Mouse (Mus musculus) E14TG2a.4 (cell line): Measurements from ENCODE around the gene Dcps.

Source experiments
- H3K27me3 ChIP-seq: 2 replicates; pipeline ENCODE4 v1.6.1; 2014; ENCODE audit warnings: low read length, control low read depth; ENCODE audit not compliant: insufficient read depth
- H3K36me3 ChIP-seq: 2 replicates; pipeline ENCODE4 v1.6.1; 2014; ENCODE audit warnings: low read length, control low read depth; ENCODE audit not compliant: insufficient read depth
- H3K4me1 ChIP-seq: replicated peaks from 2 replicates; pipeline ENCODE4 v1.6.1; 2014; ENCODE audit warnings: low read depth, low read length, control low read depth
- H3K4me3 ChIP-seq: replicated peaks from 2 replicates; pipeline ENCODE4 v1.5.1; 2014; ENCODE audit warnings: mild to moderate bottlenecking, low read length
- H3K9me3 ChIP-seq: 2 replicates; pipeline ENCODE4 v1.6.1; 2014; ENCODE audit warnings: low read length, control low read depth
- CTCF ChIP-seq: conservative IDR thresholded peaks from 2 replicates; pipeline ENCODE4 v1.5.1; 2014; ENCODE audit warnings: low read length
- NANOG ChIP-seq: IDR thresholded peaks from 2 replicates; pipeline ENCODE4 v1.6.1; 2014; ENCODE audit warnings: borderline replicate concordance, low read length, mixed read lengths
- POU5F1 ChIP-seq: IDR thresholded peaks from 2 replicates; pipeline ENCODE4 v1.6.1; 2014; ENCODE audit warnings: low read length, borderline replicate concordance

Dcps gene

DNA sequence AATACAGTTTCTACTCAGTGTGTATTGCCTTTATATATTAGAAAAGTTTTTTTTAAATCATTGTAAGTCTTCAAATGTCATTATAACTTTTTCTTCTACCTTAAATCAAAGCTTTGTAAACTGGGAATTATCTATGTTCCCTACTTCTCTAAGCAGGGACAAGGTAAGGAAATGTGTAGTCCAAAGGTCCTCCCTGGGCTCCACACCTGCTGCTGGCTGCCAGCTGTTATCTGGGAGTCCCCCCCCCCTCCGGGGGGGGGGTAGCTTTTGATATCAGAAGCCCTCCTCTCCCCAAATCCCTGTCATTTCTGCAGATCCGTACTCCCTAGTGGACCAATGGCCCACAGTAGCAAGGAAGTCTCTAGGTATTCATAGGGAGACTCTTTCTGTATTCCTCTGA lies 70.4 kb downstream of the Dcps start:
- Histone ChIP-seq H3K4me3 (no peak overlapping the region), H3K9me3 (no peaks in the 10 kb centered on the region), H3K27me3 (no peaks in the 10 kb centered on the region), H3K36me3 (0 out of 2 replicates have a peak, but pooled peaks cover 3% of the 10 kb centered on the region), H3K4me1 (peaks cover 34% of the 10 kb centered on the region)
- TF ChIP-seq CTCF (no peak), NANOG (no peak), POU5F1 (no peak)

GRCm38 (mm10) chr9:35104711-35105110 lies 71.2 kb downstream of the Dcps start:
- H3K9me3 ChIP-seq = no peaks in the 10 kb centered on the region
- TF ChIP-seq CTCF (no peak), NANOG (no peak), POU5F1 (no peak)

DNA sequence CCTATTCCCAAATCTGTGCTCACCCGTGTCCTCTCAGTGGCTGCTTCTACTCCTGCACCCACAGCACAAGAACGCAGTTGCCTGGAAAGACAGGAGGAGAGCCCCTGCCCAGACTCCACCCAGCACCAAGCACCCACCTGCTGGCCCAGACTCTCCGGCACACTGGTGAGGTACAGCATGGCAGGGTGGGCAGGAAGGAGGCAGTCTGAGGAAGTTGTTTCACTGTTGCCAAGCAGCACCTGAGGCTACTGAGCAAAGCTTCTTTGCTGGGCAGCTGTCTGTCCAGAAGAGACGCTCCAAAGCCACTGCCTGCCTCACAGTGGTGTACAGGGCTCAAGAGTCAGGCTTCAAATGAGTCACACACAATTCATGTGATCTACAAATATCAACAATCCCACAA lies 77.1 kb downstream of the Dcps start:
- Histone ChIP-seq H3K9me3 (no peaks in the 10 kb centered on the region), H3K36me3 (0 out of 2 replicates have a peak, but pooled peaks cover 3% of the 10 kb centered on the region), H3K4me3 (no peak overlapping the region), H3K27me3 (no peaks in the 10 kb centered on the region), H3K4me1 (peaks cover 17% of the 10 kb centered on the region)
- TF ChIP-seq POU5F1 (no peak), CTCF (no peak)

More at GRCm38 (mm10) chr9:35104711-35105110, 71.2 kb downstream of the Dcps start:
- Histone ChIP-seq H3K36me3 (0 out of 2 replicates have a peak, but pooled peaks cover 3% of the 10 kb centered on the region), H3K4me3 (no peak overlapping the region), H3K4me1 (peaks cover 28% of the 10 kb centered on the region), H3K27me3 (no peaks in the 10 kb centered on the region)

GRCm38 (mm10) chr9:35097901-35098300 lies 78.0 kb downstream of the Dcps start:
- H3K36me3 ChIP-seq = 0 out of 2 replicates have a peak, but pooled peaks cover 2% of the 10 kb centered on the region
- H3K9me3 ChIP-seq = no peaks in the 10 kb centered on the region
- no peak for TF ChIP-seq POU5F1
- TF ChIP-seq CTCF = no peak
- no peak for TF ChIP-seq NANOG
- no peaks in the 10 kb centered on the region for H3K27me3 ChIP-seq
- H3K4me1 ChIP-seq = peaks cover 17% of the 10 kb centered on the region
- H3K4me3 ChIP-seq = no peak overlapping the region

- Histone ChIP-seq H3K9me3 (no peaks in the 10 kb centered on the region), H3K4me1 (peaks cover 16% of the 10 kb centered on the region), H3K36me3 (no peaks in the 10 kb centered on the region), H3K27me3 (no peaks in the 10 kb centered on the region), H3K4me3 (no peak overlapping the region)
- no peak for TF ChIP-seq POU5F1
- TF ChIP-seq NANOG = no peak
- no peak for TF ChIP-seq CTCF
These were observed 80.1 kb downstream of the Dcps start for GRCm38 (mm10) chr9:35095726-35096125.

- no peaks in the 10 kb centered on the region for H3K36me3 ChIP-seq
- TF ChIP-seq NANOG = no peak
- no peak for TF ChIP-seq CTCF
- no peak for TF ChIP-seq POU5F1
- H3K27me3 ChIP-seq = no peaks in the 10 kb centered on the region
- no peaks in the 10 kb centered on the region for H3K9me3 ChIP-seq
- no peak overlapping the region for H3K4me3 ChIP-seq
- no peaks in the 10 kb centered on the region for H3K4me1 ChIP-seq
These were observed 82.5 kb downstream of the Dcps start for GRCm38 (mm10) chr9:35093350-35093749.

DNA sequence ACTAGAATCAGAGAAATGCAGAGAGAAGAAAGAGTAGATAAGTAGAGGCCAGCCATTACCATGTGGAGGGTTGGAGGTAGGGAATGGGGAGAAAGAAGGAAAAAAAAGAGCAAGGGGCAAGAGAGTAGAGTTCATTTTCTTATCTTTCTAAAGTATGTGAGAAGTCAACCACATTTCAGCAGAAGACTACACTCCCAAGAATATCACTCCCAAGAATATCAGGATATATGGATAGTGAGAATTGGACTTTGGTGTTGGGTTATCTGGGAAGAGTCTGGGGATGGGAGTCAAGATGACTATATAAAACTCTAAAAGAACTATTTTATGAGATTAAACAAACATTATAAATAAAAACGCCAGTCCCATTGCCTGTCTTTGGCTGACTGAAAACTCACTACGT lies 83.0 kb downstream of the Dcps start:
- Histone ChIP-seq H3K4me3 (no peak overlapping the region), H3K27me3 (no peaks in the 10 kb centered on the region), H3K4me1 (no peaks in the 10 kb centered on the region), H3K9me3 (no peaks in the 10 kb centered on the region), H3K36me3 (no peaks in the 10 kb centered on the region)
- TF ChIP-seq NANOG (no peak), CTCF (no peak), POU5F1 (no peak)
